Mouse (Mus musculus) limb, embryonic 15.5 days (tissue): ENCODE measurements around the gene Rnd2. TPM values are rescaled to one million over a fixed set of nuclear protein-coding genes. Genes with fewer than 3 reads are reported as not detected.
"Not testable (repeated sequence)": the region's sequence is repeated elsewhere in the genome, so short reads cannot be mapped to it uniquely, and the experiment has no call there.

Experiments
- ATAC-seq: fragments of 200-750 bp; cut with Nextera tagmentation; 2 replicates; pipeline ENCODE4 v1.8.0; 2017; ENCODE audit warnings: low read depth, moderate TSS enrichment; ENCODE audit not compliant: insufficient number of reproducible peaks, low FRiP score, low TSS enrichment
- H3K27ac ChIP-seq: fragments of 300-500 bp; sonication (generic); 2 replicates; pipeline ENCODE4 v1.5.1; 2015; ENCODE audit warnings: moderate library complexity, mild to moderate bottlenecking, inconsistent platforms
- H3K27me3 ChIP-seq: fragments of 300-500 bp; sonication (generic); 2 replicates; pipeline ENCODE4 v1.6.1; 2015; ENCODE audit warnings: inconsistent platforms
- H3K36me3 ChIP-seq: fragments of 300-500 bp; sonication (generic); 2 replicates; pipeline ENCODE4 v1.6.1; 2015; ENCODE audit warnings: inconsistent platforms
- H3K4me1 ChIP-seq: fragments of 300-500 bp; sonication (generic); 2 replicates; pipeline ENCODE4 v1.6.1; 2015; ENCODE audit warnings: inconsistent platforms
- H3K4me2 ChIP-seq: fragments of 300-500 bp; sonication (generic); 2 replicates; pipeline ENCODE4 v1.6.1; 2015; ENCODE audit warnings: mild to moderate bottlenecking, inconsistent platforms
- H3K4me3 ChIP-seq: fragments of 300-500 bp; sonication (generic); 2 replicates; pipeline ENCODE4 v1.5.1; 2015; ENCODE audit warnings: mild to moderate bottlenecking, inconsistent platforms
- H3K9ac ChIP-seq: fragments of 300-500 bp; sonication (generic); 2 replicates; pipeline ENCODE4 v1.6.1; 2015; ENCODE audit warnings: inconsistent platforms
- H3K9me3 ChIP-seq: fragments of 300-500 bp; sonication (generic); 2 replicates; pipeline ENCODE4 v1.6.1; 2016; ENCODE audit warnings: inconsistent platforms
- WGBS: fragments of 180-500 bp; shearing (Covaris S2); methylation state at CpG from one replicate; pipeline ENCODE4 v1.1.7; 2015; 5-methylcytosine and 5-hydroxymethylcytosine counted together
- polyA plus RNA-seq: library from polyadenylated mRNA; unstranded; fragments of >200 nt; fragmentation: Nextera tagmentation; extraction: Ambion mirVana; gene quantifications from 2 replicates; pipeline ENCODE4 v1.2.1, GENCODE M21; 2015

The Rnd2 gene
- polyA plus RNA-seq, 1 experiment from 2014 or later: 11.9 TPM

GRCm38 (mm10) chr11:101473686-101474085 lies 8.9 kb downstream of the Rnd2 start:
- not testable (repeated sequence) for ATAC-seq

GRCm38 (mm10) chr11:101474298-101474697 lies 9.5 kb downstream of the Rnd2 start:
- Histone ChIP-seq H3K9ac (no peak overlapping the region), H3K4me2 (no peak overlapping the region), H3K9me3 (no peaks in the 10 kb centered on the region), H3K27me3 (peaks cover 7% of the 10 kb centered on the region; the same call in 1 of the 2 replicates), H3K27ac (no peak overlapping the region), H3K36me3 (no peaks in the 10 kb centered on the region), H3K4me3 (no peak overlapping the region), H3K4me1 (peaks cover 6% of the 10 kb centered on the region; the same call in 1 of the 2 replicates)
- no peak for ATAC-seq
- WGBS: 76% methylated on average over 5 of the region's 5 CpGs

More at GRCm38 (mm10) chr11:101473686-101474085, 8.9 kb downstream of the Rnd2 start:
- not testable (repeated sequence) for H3K36me3 ChIP-seq, H3K4me3 ChIP-seq, H3K27me3 ChIP-seq, H3K9me3 ChIP-seq, H3K4me2 ChIP-seq, H3K27ac ChIP-seq, H3K4me1 ChIP-seq, H3K9ac ChIP-seq
- 71% methylated on average over 1 of the region's 1 CpGs for WGBS

GRCm38 (mm10) chr11:101476361-101476760 lies 11.6 kb downstream of the Rnd2 start:
- not testable (repeated sequence) for H3K27ac ChIP-seq, H3K9me3 ChIP-seq, H3K9ac ChIP-seq, H3K4me1 ChIP-seq, H3K4me3 ChIP-seq, H3K27me3 ChIP-seq, H3K36me3 ChIP-seq, ATAC-seq, H3K4me2 ChIP-seq
- 85% methylated on average over 4 of the region's 4 CpGs for WGBS

DNA sequence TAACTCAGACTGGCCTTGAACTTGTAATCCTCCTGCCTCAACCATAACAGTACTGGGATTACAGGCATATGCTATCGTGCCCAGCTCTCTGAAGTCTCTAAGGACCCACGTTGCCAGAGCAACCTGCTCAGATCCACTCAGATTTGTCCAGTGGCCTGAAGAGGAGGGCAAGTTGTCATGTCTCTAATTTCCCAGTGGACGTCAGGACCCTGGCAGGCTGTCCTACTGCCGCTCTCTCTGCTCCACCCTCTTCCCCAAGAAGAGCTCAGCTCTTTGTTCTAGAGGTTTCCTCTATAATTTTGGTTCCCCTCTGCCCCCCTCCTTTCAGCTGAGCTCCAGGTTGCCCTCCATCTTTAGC lies 12.4 kb downstream of the Rnd2 start:
- no peaks in the 10 kb centered on the region for H3K36me3 ChIP-seq
- no peaks in the 10 kb centered on the region for H3K9me3 ChIP-seq
- no peak overlapping the region for H3K9ac ChIP-seq
- peaks cover 6% of the 10 kb centered on the region; the same call in 1 of the 2 replicates for H3K4me1 ChIP-seq
- WGBS: 41% methylated on average over 4 of the region's 4 CpGs
- H3K27me3 ChIP-seq: peaks cover 8% of the 10 kb centered on the region; the same call in 1 of the 2 replicates
- H3K27ac ChIP-seq: no peak overlapping the region
- ATAC-seq: no peak
- H3K4me2 ChIP-seq: no peak overlapping the region
- H3K4me3 ChIP-seq: no peak overlapping the region

DNA sequence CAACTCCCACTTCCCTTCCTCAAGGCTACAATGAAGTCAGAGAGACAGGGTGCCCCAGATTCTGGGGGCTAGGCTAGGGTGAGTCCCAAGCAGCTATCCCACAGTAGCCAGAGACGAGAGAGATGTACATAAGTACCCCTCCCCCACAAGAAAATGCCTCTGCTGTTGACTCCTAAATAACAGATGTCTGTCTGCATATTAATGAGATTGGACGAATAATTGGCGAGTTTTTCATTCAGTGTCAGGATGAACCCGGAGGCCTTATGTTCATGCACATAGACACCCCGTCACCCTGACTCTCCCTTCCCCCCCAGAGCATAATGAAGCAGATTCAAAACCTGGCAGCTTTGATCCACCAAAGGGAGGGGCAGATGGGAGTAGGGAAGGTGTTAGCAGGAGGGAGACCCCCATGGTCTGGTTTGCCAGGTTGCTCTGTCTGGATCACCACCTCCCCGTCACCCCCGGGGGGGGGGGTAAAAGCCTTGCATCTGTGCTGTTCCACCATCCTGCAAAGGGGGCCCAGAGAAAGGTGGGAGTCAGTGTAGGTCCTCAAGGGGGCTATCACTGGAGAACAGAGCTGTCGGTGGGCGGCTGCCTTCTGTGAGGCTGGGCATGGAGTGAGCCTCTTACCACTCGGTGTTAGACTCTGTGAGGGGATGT lies 12.9 kb downstream of the Rnd2 start:
- Histone ChIP-seq H3K4me3 (no peak overlapping the region), H3K27ac (no peak overlapping the region), H3K27me3 (peaks cover 8% of the 10 kb centered on the region; the same call in 1 of the 2 replicates), H3K9ac (no peak overlapping the region), H3K36me3 (no peaks in the 10 kb centered on the region), H3K9me3 (no peaks in the 10 kb centered on the region), H3K4me2 (no peak overlapping the region), H3K4me1 (peaks cover 6% of the 10 kb centered on the region; the same call in 1 of the 2 replicates)
- 65% methylated on average over 10 of the region's 10 CpGs for WGBS
- no peak for ATAC-seq

DNA sequence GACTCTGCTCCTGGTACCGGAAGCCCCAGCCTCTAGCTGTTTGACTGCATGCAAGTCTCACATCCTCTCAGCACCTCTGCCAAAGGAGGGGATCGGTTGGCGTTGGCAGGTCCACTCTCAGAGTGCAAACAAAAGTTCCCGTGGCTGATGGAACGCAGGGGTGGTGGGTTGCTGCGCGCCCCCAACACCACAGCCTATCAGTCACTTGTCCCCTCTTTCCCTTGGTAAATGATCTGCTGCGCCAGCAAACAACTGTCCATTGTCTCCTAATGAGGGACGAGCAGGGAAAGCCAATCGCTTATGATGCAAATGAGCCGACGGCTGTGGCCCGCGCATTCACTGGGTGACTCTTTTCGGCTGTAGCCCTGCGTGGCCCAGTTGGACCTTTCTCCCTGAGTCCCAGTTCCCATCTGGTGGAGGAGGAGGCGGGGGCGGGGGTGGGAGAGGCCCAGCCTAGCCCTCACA lies 14.4 kb downstream of the Rnd2 start:
- H3K4me3 ChIP-seq: no peak overlapping the region

DNA sequence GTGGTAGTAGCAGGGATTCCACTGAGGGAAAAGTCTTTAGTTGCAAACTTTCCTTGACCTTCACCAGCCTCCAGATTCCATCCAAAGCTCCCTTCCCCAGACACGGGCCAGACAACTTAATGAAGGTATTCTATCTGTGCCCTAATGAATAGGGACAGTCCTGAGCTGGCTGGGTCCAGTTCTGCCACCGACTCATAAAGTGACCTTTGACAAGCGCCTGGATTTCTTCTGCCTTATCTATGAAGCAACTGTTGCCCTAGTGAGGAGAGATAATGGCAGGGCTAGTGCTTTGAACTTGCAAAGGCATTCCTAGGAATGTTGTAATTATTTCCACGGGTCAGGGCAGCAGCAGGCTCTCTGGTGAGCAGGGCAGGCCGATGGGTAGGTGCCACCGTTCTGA lies 16.1 kb downstream of the Rnd2 start:
- H3K4me1 ChIP-seq: peaks cover 6% of the 10 kb centered on the region; the same call in 1 of the 2 replicates
- H3K9me3 ChIP-seq: no peaks in the 10 kb centered on the region
- no peak overlapping the region for H3K4me2 ChIP-seq
- no peak overlapping the region for H3K4me3 ChIP-seq
- H3K27ac ChIP-seq: no peak overlapping the region
- peaks cover 8% of the 10 kb centered on the region; the same call in 1 of the 2 replicates for H3K27me3 ChIP-seq
- H3K9ac ChIP-seq: no peak overlapping the region
- H3K36me3 ChIP-seq: no peaks in the 10 kb centered on the region
- no peak for ATAC-seq
- 24% methylated on average over 6 of the region's 6 CpGs for WGBS

More for the DNA sequence above, 14.4 kb downstream of the Rnd2 start:
- no peak overlapping the region for H3K4me2 ChIP-seq
- no peaks in the 10 kb centered on the region for H3K9me3 ChIP-seq
- no peak overlapping the region for H3K9ac ChIP-seq
- no peak for ATAC-seq
- peaks cover 8% of the 10 kb centered on the region; the same call in 1 of the 2 replicates for H3K27me3 ChIP-seq
- no peak overlapping the region for H3K27ac ChIP-seq
- peaks cover 6% of the 10 kb centered on the region; the same call in 1 of the 2 replicates for H3K4me1 ChIP-seq
- WGBS: 12% methylated on average over 18 of the region's 18 CpGs
- no peaks in the 10 kb centered on the region for H3K36me3 ChIP-seq

DNA sequence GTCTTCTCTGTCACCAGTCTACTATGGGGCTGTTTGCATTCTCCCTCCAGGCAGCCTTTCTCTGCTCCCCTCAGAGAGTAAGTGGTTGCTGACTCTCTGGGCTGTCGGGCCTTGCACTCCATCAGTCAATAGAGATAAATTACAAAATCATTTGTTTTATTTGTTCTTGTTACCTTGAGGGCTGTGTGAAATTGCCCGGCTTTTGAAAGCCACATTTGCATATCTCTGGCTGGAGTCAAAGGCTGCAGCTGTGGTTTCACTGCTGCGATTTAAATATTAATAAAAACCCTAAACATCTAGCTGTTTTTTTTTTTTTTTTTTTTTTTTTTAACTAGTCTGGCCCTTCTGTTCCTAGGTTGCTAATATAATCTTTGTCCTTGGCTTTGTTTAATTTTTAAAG lies 19.0 kb downstream of the Rnd2 start:
- Histone ChIP-seq H3K9ac (no peak overlapping the region), H3K4me1 (peaks cover 6% of the 10 kb centered on the region; the same call in 1 of the 2 replicates), H3K27ac (no peak overlapping the region), H3K4me3 (no peak overlapping the region), H3K4me2 (no peak overlapping the region), H3K27me3 (peaks cover 5% of the 10 kb centered on the region; the same call in 1 of the 2 replicates), H3K9me3 (no peaks in the 10 kb centered on the region), H3K36me3 (peaks cover 7% of the 10 kb centered on the region; the same call in 1 of the 2 replicates)
- 43% methylated on average over 3 of the region's 3 CpGs for WGBS
- ATAC-seq: no peak

- H3K4me3 ChIP-seq: no peak overlapping the region
- no peak overlapping the region for H3K4me2 ChIP-seq
- H3K9ac ChIP-seq: no peak overlapping the region
- H3K27me3 ChIP-seq: 0 out of 2 replicates have a peak, but pooled peaks cover under 1% of the 10 kb centered on the region
- no peak for ATAC-seq
- 84% methylated on average over 6 of the region's 6 CpGs for WGBS
- no peaks in the 10 kb centered on the region for H3K9me3 ChIP-seq
- H3K36me3 ChIP-seq: peaks cover 7% of the 10 kb centered on the region; the same call in 1 of the 2 replicates
- H3K27ac ChIP-seq: no peak overlapping the region
- 0 out of 2 replicates have a peak, but pooled peaks cover 2% of the 10 kb centered on the region for H3K4me1 ChIP-seq
Measured at GRCm38 (mm10) chr11:101484245-101484644, 19.4 kb downstream of the Rnd2 start.

DNA sequence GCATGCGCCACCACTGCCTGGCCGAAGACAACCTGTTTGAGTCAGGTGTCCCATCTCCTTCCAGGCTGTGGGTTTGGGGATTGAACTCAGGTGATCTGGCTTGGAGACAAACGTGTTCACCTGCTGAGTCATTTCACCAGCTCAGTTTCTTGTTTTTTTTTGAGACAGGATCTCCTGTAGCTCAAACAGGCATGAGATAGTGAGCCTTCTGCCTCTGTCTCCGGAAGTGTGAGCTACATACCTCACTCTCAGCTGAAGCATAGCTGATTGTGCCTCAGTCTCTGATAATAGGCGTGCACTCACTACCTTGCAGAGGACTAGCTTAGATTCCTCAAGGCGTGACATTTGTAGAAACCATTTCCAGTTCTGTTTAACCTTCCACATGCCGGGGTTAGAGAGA lies 20.0 kb downstream of the Rnd2 start:
- ATAC-seq: no peak
- no peak overlapping the region for H3K9ac ChIP-seq
- H3K4me1 ChIP-seq: no peaks in the 10 kb centered on the region
- peaks cover 7% of the 10 kb centered on the region; the same call in 1 of the 2 replicates for H3K36me3 ChIP-seq
- no peaks in the 10 kb centered on the region for H3K27me3 ChIP-seq
- H3K4me3 ChIP-seq: no peak overlapping the region
- no peaks in the 10 kb centered on the region for H3K9me3 ChIP-seq
- no peak overlapping the region for H3K27ac ChIP-seq
- 85% methylated on average over 7 of the region's 7 CpGs for WGBS
- H3K4me2 ChIP-seq: no peak overlapping the region

DNA sequence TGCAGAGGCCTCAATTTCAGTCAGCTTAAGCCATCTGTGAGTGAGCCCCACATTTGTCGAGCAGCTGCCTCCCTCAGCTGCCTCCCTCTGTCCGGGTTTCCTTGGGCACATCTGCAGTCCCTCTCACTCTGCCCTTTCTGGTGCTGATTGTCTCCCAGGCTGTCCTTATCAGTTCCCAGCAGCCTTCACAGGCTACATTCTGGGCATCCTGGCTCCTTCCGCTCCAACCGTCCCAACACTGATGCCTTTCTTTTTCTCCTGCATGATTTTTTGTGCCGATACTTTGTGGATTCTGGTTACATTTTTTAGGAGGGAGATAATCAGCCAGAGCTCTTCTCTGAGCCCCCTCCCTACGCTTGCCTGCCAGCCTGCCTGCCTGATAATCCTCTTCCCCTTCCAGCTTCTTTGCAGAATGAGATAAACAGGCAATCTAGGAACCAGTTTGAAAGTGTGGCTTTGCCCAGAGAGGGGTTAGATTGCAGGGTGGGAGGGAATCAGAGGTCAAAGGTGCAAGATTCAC lies 20.8 kb downstream of the Rnd2 start:
- 54% methylated on average over 6 of the region's 6 CpGs for WGBS
- Histone ChIP-seq H3K36me3 (peaks cover 7% of the 10 kb centered on the region; the same call in 1 of the 2 replicates), H3K9me3 (no peaks in the 10 kb centered on the region), H3K4me1 (no peaks in the 10 kb centered on the region), H3K9ac (no peak overlapping the region), H3K27ac (no peak overlapping the region), H3K27me3 (no peaks in the 10 kb centered on the region), H3K4me3 (no peak overlapping the region), H3K4me2 (no peak overlapping the region)
- ATAC-seq: no peak

- no peak overlapping the region for H3K4me3 ChIP-seq
Measured at GRCm38 (mm10) chr11:101486126-101486525, 21.3 kb downstream of the Rnd2 start.

More at GRCm38 (mm10) chr11:101486126-101486525, 21.3 kb downstream of the Rnd2 start:
- no peaks in the 10 kb centered on the region for H3K4me1 ChIP-seq
- no peak overlapping the region for H3K9ac ChIP-seq
- H3K4me2 ChIP-seq: no peak overlapping the region
- ATAC-seq: no peak
- 69% methylated on average over 6 of the region's 6 CpGs for WGBS
- no peaks in the 10 kb centered on the region for H3K9me3 ChIP-seq
- H3K27me3 ChIP-seq: no peaks in the 10 kb centered on the region
- H3K36me3 ChIP-seq: peaks cover 7% of the 10 kb centered on the region; the same call in 1 of the 2 replicates
- no peak overlapping the region for H3K27ac ChIP-seq
